Mouse (Mus musculus) thymus, adult 18-20 months (tissue): Measurements from ENCODE around the gene Gm10272.
"Not testable (repeated sequence)": the region's sequence is repeated elsewhere in the genome, so short reads cannot be mapped to it uniquely, and the experiment has no call there.

ENCODE experiments used
- DNase-seq, 2 experiments: peaks; one replicate each; pipeline ENCODE4 v3.0.0; 2022; ENCODE audit warnings: mixed read lengths in 2 of 2

The Gm10272 gene

GRCm38 (mm10) chr10:77706326-77706725 lies at the start of gene Gm10272:
Gm10272 (plus strand) TSS chr10:77706626.
- no peak for DNase-seq

DNA sequence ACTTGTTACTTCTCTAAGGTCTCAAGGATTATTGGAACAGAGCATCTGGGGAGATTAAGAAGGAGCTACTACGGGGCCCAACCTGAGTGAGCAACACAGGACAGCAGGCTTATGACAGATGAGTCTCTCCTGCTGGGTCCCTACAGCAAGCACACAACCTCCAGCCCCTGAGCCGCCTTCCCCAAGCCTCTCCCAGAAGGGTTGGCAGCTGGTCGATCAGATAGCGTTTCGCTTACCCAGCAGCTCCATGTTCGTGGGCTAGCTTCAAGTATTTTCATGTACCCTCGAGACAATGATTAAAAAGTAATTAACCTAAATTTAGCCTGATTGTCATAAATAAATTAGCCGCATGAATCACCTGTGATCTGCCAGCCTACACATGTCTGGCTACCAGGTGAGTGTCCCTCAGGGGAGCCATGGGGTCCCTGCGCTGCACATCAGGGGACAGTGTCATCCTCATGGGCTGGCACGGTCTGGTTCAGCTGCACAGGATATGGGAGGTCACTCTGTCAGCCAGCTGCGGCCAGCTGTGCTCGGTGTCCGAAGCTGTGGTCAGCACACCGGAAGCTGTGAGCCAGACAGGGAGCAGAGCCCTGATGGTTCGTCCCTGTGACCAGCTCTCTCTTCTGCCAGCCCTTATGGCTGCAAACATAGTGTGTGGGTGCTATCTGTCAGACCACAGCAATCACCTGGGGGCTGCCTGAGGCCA lies 48.0 kb upstream of the Gm10272 start:
- no peak for DNase-seq

DNA sequence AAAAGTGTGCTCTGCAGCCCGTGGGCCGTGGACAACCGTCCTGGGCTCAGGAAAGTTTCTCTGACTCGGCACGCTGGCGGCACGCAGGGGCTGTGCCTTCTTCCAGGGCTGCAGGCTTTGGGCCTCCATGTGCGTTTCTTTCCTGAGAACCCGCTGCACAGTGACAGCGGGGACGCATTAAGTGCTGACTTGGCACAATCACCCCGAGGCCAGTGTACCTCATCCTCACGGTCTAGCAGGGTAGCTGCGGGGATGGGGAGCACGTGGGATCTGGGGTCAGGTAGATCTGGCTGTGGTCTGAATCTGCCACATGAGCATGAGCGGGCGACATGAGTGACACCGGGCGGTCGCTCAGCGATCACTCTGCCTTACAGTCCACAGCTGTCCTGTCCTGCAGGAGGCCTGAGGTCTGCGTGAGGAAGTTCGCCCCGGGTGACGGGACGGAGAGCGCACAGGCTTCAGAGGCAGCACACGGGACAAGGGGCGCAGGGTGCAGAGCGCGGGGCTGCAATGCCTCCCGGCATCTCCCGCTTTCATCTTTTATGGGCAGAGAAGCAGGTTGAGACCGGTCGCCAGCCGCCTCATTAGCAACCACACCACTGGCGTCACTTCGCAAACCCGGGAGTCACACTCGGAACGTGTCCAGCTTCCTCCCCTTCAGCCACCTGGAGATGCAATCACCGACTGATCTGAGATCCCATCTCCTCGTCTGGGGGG lies 42.3 kb upstream of the Gm10272 start:
- DNase-seq = no peak

DNA sequence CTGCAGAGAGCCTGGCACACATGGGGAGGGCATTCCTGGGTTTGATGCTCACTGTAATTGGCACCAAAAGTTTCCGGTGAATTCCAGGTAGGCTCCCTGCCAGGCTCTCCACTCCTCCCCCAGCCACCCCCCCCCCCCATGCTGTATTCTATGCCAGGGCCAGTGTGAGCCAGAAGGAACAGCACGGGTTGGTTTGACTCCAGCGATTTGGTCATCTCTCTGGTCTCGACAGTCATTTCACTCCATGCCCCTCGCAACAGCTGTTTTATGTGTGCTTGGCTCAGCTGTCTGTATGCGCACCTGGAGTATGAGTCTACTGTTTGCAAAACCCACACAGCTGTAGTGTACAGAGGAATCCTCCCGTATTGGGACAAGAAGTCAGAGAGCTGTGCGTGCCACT lies 40.1 kb upstream of the Gm10272 start:
- DNase-seq = peak in 1 of 2 experiments; percentile 34

GRCm38 (mm10) chr10:77667402-77667801 lies 39.0 kb upstream of the Gm10272 start:
- no peak for DNase-seq

- DNase-seq = no peak
These were observed 35.7 kb upstream of the Gm10272 start for GRCm38 (mm10) chr10:77670710-77671109.

- DNase-seq = no peak
These were observed 34.9 kb upstream of the Gm10272 start for GRCm38 (mm10) chr10:77671519-77671918.

DNA sequence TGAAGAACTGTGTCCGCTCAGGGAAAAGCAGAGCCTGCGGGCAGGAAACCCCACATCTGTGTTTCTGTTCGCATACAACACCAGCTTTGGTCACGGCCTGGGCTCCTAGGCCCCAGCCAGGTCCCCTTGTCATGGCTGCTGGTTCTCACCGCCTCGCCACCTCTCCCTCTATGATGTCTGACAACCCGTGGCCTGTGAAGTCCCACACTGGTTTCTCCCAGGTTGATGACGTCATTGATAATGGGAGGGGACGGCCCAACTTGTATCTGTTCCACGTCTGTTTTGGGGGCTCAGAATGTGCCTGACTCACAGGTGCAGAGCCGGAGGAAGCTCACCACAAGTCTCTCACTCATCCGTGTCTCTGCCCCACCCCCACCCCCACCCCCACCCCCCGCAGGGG lies 32.7 kb upstream of the Gm10272 start:
- peak; percentile 43 to 70 for DNase-seq

DNA sequence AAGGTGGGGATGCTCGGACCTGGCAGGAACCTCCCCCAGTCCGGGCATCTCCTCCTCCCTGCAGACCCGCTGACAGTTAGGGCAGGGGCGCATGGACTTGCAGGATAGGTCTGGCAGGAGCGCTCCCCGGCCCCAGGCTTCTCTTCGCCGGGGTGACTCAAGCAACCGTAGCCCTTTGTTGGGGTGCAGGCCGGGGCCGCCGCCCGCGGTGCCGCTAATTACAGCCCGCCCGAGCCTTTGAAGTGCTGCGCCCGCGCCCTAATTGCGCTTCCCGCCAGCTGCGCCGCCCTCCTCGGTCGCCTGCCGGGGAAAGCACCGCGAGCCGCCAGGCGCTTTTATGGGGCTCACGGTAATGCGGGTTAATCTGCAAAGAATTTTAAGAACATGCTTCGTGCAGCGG lies 28.9 kb upstream of the Gm10272 start:
- DNase-seq = no peak

- DNase-seq = no peak
These were observed 23.4 kb upstream of the Gm10272 start for GRCm38 (mm10) chr10:77682994-77683393.

DNA sequence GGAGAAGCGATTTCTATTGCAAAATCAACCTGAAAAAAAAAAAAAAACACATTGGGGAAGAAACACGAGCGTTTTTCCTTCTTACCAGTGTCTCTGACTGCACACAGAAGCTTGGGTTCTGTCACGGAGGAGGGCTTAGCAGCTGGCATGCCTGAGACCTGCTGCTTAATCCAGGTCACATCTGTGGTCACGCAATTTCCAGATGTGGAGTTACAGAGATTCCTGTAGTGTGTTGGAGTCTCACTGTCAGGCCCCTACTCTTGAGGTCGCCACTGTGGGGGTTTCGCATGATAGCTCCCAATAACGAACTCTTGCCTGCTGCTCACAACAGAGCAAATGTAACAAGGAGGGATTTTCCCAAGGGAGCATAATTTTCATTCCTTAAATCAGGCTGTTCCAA lies 22.2 kb upstream of the Gm10272 start:
- DNase-seq = no peak

DNA sequence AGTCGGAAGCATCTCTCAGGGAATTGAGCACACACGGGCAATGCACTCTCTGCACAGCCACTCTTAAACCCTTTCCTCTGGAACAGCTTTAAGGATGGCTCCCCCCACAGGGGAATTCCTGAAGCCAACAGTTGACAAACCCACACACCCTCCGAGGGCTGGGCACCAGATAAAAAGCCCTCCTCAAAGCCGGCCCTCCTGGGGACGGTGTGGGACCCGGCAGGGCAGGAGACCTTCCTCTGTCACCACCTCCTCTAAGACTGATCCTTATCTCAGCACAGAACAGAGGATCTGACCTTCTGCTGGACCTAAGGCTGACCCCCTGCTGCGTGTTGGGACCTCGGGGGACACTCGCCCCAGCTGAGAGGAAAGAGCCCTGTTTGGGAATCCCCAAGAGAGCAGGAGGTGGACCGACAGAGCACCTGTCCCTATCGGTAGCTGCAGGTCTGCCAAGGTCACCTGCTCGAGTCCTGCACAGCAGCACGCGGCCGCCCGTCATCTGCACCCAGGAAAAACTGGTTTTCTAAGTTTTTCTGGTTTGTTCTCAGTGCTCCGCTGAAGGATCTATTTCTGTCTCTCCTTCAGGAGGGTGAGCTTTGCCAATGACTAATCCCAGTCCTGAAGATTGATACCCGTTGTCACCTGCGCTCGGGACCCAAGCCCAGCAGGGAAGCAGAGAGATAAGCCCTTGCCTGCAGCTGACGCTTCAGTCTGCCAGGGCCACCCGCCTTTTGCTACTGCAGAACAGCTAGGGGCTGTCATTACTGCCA lies 20.3 kb upstream of the Gm10272 start, which contains the start of gene Tspear:
Tspear (plus strand) TSS at position 675 of the 770 bp plus-strand sequence.
- DNase-seq = no peak

DNA sequence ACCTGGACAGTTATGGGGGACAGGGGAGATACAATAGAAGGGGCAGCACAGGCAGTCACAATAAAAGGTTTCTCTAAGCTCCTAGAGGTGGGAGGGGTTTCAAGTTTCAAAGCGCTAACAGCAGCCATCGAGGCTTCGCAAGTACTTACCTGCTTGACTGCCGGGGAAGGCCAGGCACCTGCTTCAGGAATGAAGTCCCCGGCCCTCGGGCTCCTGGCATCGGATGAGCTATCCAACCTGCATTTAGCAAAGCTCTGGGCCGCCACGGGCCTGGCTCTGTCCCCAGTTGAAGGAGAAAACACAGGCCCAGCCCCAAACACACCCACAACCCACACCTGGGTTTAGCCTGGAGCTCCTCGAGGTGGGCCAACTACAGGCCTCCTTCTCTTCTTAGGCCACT lies 19.4 kb upstream of the Gm10272 start:
- no peak for DNase-seq

GRCm38 (mm10) chr10:77690356-77690807 lies 16.0 kb upstream of the Gm10272 start, which contains the start of gene Gm19402:
Gm19402 (minus strand) TSS chr10:77690757.
- DNase-seq = not testable (repeated sequence)

GRCm38 (mm10) chr10:77697133-77697532 lies 9.3 kb upstream of the Gm10272 start, which contains the start of gene Gm9508:
Gm9508 (minus strand) TSS chr10:77697233.
- no peak for DNase-seq

GRCm38 (mm10) chr10:77709831-77710230 lies 3.4 kb downstream of the Gm10272 start:
- DNase-seq = no peak

- not testable (repeated sequence) for DNase-seq
These were observed 4.7 kb downstream of the Gm10272 start, which contains the start of gene Gm10024 for GRCm38 (mm10) chr10:77711157-77711556. Gm10024 (plus strand) TSS chr10:77711457.

DNA sequence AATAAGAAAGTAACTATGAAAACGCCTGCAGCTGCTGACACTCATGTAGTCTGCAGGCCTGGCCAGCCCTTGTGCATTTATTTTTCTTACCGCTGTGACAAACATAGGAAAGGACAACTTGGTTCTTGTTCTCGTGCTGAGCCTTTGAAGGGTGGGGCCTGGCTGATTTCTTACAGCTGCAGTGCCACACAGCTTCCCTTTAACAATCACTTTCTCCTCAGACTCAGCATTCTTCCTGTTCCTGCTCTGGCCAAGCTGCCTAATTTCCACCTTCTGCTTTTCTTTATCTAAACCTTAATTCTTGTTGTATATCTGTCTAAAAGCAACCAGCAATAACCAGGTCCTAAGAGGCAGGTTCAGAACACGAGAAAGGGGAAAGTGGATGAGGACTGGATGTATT lies 7.3 kb downstream of the Gm10272 start:
- no peak for DNase-seq

DNA sequence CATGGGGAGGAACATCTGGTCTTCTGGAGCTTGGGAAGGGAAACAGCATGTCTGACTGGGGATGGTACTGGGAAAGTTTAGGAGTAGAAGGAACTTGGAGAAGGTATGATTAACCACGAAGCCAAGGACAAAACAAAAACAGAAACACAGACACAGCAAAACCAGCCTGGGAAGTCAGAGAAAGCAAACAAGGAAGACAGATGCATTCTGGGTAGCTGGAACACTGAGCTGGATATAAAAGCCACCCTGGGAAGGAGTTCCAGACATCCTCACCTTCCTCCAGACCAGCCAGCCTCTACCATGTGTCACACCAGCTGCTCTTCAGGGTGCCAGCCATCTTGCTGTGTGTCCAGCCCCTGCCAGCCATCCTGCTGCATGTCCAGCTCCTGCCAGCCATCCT lies 9.1 kb downstream of the Gm10272 start, which contains the start of gene Gm10142:
Gm10142 (plus strand) TSS at position 301 of the 400 bp plus-strand sequence.
- no peak for DNase-seq

DNA sequence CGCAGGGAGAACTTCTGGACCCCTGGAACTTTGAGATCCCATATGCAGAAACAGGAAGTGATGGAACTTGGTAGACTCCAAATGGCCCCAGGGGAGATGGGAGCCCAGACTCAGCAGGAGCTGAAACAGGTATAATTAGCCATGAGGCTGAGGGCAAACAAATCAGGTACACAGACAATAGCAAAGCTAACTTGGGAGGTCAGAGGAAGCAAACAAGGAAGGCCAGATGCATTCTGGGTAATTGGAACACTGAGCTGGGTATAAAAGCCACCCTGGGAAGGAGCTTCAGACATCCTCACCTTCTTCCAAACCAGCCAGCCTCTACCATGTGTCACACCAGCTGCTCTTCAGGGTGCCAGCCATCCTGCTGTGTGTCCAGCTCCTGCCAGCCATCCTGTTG lies 13.9 kb downstream of the Gm10272 start, which contains the start of gene Krtap12-1:
Krtap12-1 (plus strand) TSS at position 301 of the 400 bp plus-strand sequence.
- not testable (repeated sequence) for DNase-seq

DNA sequence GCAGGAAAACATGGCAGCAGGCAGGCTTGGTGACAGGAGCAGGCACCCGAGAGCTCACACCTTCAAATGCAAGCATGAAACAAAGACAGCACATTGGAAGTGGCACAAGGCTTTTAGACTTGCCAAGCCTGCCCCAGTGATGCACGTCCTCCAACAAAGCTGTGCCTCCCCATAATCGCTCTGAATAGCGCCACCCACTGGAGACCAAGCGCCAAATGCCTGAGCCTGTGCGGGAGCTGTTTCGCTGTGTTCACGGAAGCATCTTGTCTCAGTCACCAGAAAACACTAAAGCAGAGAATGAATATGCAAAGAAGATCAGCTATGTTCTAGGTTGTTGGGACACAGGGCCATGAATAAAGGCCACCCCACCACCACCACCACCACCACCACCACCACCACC lies 18.4 kb downstream of the Gm10272 start:
- no peak for DNase-seq

DNA sequence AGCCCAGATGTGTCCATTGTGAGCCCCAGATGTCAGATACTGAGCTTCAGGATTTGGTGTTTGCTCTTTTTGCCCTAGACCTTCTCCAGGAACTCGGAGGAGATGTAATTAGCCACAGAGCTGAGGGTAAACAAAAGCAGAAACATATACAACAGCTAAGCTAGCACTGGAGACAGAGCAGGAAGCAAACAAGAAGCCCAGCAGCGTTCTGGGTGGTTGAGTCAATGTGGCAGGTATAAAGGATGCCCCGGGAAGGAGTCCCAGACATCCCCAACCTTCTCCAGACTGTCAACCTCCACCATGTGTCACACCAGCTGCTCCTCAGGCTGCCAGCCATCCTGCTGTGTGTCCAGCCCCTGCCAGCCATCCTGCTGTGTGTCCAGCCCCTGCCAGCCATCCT lies 19.8 kb downstream of the Gm10272 start, which contains the start of gene Gm10100:
Gm10100 (plus strand) TSS at position 301 of the 400 bp plus-strand sequence.
- no peak for DNase-seq

DNA sequence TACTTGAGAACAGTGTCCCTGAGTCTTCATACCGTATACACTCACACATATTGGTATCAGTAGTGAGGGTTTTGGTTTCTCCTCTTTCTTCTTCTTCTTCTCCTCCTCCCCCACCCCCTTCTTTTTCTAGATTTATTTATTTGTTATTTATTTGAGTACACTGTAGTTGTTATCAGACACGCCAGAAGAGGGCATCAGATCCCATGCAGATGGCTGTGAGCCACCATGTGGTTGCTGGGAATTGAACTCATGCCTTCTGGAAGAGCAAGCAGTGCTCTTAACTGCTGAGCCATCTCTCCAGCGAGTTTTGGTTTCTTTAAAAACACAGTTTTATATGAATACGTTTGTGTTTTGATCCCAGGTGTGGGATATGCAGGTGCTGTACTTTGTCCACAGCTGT lies 21.9 kb downstream of the Gm10272 start:
- no peak for DNase-seq
